Mouse (Mus musculus) ES-E14 (cell line): ENCODE data around the gene Gnaz.
A peak's percentile ranks its signal among the peaks of the same experiment; 100 is the strongest.

ENCODE experiments used
- CHD2 ChIP-seq: IDR thresholded peaks from 2 replicates; pipeline ENCODE4 v1.6.1; 2014; ENCODE audit warnings: mild to moderate bottlenecking, low read depth, low read length, inconsistent platforms
- HCFC1 ChIP-seq: IDR thresholded peaks from 2 replicates; pipeline ENCODE4 v1.6.1; 2012; ENCODE audit warnings: low read length, inconsistent platforms, borderline replicate concordance; ENCODE audit not compliant: insufficient read depth

GRCm38 (mm10) chr10:75036883-75037379 is 70.0 kb downstream of the Gnaz start, which contains the start of gene Rab36:
- TF ChIP-seq CHD2 (peak; percentile 72; the same call in 1 of the 2 replicates), HCFC1 (peak; percentile 63; the same call in 1 of the 2 replicates)
